Mouse (Mus musculus) ES-E14 (cell line): ENCODE measurements around the gene Spsb4.

Experiments
- CHD2 ChIP-seq: IDR thresholded peaks from 2 replicates; pipeline ENCODE4 v1.6.1; 2014; ENCODE audit warnings: mild to moderate bottlenecking, low read depth, low read length, inconsistent platforms
- HCFC1 ChIP-seq: IDR thresholded peaks from 2 replicates; pipeline ENCODE4 v1.6.1; 2012; ENCODE audit warnings: low read length, inconsistent platforms, borderline replicate concordance; ENCODE audit not compliant: insufficient read depth
- ZC3H11A ChIP-seq: IDR thresholded peaks from 2 replicates; pipeline ENCODE4 v1.6.1; 2012; ENCODE audit warnings: low read depth, mild to moderate bottlenecking, inconsistent platforms, low read length, borderline replicate concordance
- ZNF384 ChIP-seq: IDR thresholded peaks from 2 replicates; pipeline ENCODE4 v1.6.1; 2012; ENCODE audit warnings: low read depth, low read length, inconsistent platforms

DNA sequence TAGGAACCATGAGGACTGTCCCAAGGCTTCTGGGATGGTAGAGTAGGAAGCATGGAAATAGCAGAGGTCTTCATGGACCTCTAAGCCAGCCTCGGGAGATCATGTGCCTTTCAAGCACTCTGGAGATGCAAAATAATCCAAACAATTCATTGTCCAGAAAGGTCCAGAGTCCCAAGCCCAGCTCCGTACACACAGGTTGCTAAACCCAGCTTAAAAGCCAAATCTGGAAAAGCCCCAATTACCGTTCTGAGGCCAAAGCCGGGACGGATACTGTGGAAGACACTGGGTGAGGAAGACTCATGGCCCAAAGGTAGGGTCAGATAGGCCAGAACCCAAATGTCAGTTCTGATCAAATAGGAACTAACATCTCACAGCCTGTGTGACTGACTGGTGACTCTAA lies 36.8 kb downstream of the Spsb4 start:
- no peak for TF ChIP-seq ZNF384
- no peak for TF ChIP-seq CHD2
- TF ChIP-seq ZC3H11A, result no peak
- TF ChIP-seq HCFC1, result no peak
